Mouse (Mus musculus): ENCODE data around the gene Stag3. TPM values are rescaled to one million over a fixed set of nuclear protein-coding genes. Genes with fewer than 3 reads are reported as not detected.

Stag3 gene
- polyA plus RNA-seq, 1 experiment: 0.19 TPM

- 9% methylated on average over 6 of the region's 6 CpGs for WGBS
- TF ChIP-seq CTCF (IDR thresholded peaks at IDR 0.05; ENCODE audit: insufficient read depth, low read length) (no peak), POLR2A (IDR thresholded peaks at IDR 0.05; ENCODE audit: borderline replicate concordance, extremely low read depth, low read depth, low read length) (no peak)
- Histone ChIP-seq H3K4me1 (ENCODE audit: control insufficient read depth, insufficient read depth, low read length) (peaks cover 12% of the 10 kb centered on the region), H3K4me3 (replicated peaks; ENCODE audit: extremely low read depth, low read depth, low read length) (peak overlapping the region; percentile 61)
- no peak for DNase-seq
Observed at GRCm38 (mm10) chr5:138264207-138264578, 15.8 kb upstream of the Stag3 start.

DNA sequence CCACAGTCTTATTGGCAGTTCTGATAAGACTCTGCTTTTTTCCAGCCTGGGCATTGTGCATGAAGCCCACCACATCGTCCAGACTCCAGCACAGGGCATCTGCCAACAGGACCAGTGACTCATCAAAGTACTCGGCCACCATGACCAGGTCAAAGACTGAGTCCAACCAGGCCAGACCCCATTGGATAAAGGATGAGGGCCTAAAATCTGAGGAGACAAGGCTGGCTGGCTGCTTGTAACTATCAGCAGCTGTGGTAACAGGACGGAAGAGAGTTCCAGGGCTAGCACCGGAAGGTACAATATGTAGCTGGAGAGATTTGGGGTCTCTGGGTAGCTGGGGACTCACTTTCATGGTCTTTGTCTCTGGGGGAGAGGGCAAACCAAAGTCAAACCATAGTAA is 14.3 kb upstream of the Stag3 start:
- WGBS: 96% methylated on average over 4 of the region's 4 CpGs

DNA sequence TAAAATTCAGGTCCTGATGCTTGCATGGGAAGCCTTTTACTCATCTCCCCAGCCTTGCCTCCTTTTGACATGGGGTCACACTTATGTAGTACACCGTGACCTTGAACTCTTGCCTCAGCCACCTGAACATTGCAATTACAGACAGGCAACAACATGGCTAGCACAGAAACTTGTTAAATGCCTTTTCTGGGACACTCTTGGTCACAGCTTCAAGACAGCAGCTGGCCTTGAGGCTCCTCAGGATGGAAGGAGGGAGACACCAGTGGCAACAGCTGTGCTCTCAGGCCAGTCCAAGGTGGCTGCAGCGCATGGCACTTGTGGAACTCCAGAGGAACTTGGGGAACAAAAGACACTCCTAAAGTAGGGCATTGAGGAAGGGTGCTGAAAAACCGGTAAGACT is 12.9 kb upstream of the Stag3 start:
- H3K4me1 ChIP-seq (ENCODE audit: control insufficient read depth, insufficient read depth, low read length): peaks cover 12% of the 10 kb centered on the region
- H3K4me3 ChIP-seq (replicated peaks; ENCODE audit: extremely low read depth, low read depth, low read length): no peak overlapping the region
- DNase-seq: no peak
- no peak for TF ChIP-seq POLR2A (IDR thresholded peaks at IDR 0.05; ENCODE audit: borderline replicate concordance, extremely low read depth, low read depth, low read length)
- no peak for TF ChIP-seq CTCF (IDR thresholded peaks at IDR 0.05; ENCODE audit: insufficient read depth, low read length)
- WGBS: 90% methylated on average over 3 of the region's 3 CpGs

More for the DNA sequence above, 14.3 kb upstream of the Stag3 start:
- peaks cover 12% of the 10 kb centered on the region for H3K4me1 ChIP-seq (ENCODE audit: control insufficient read depth, insufficient read depth, low read length)
- TF ChIP-seq CTCF (IDR thresholded peaks at IDR 0.05; ENCODE audit: insufficient read depth, low read length) (no peak), POLR2A (IDR thresholded peaks at IDR 0.05; ENCODE audit: borderline replicate concordance, extremely low read depth, low read depth, low read length) (no peak)
- DNase-seq: no peak
- H3K4me3 ChIP-seq (replicated peaks; ENCODE audit: extremely low read depth, low read depth, low read length): no peak overlapping the region

DNA sequence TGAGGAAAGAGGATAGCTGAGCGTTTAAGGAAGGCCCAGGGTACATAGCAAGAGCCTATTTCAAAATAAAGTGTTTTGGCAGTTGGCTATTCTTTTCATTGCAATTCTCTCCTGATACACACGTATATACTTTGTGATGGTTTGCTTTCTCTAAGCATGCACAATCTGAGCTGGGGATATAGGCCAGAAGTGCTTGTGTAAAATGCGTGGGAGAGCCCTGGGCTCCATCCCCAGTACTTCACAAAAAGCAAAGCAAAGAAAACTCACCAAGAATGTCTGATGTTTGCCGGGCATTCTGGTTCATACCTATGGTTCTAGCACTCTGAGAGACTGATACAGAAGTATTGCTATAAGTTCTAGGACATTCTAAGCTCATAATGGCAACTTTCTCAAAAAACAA is 11.1 kb upstream of the Stag3 start:
- Histone ChIP-seq H3K4me3 (replicated peaks; ENCODE audit: extremely low read depth, low read depth, low read length) (no peak overlapping the region), H3K4me1 (ENCODE audit: control insufficient read depth, insufficient read depth, low read length) (peaks cover 6% of the 10 kb centered on the region)
- DNase-seq: no peak
- TF ChIP-seq POLR2A (IDR thresholded peaks at IDR 0.05; ENCODE audit: borderline replicate concordance, extremely low read depth, low read depth, low read length) (no peak), CTCF (IDR thresholded peaks at IDR 0.05; ENCODE audit: insufficient read depth, low read length) (no peak)
- 75% methylated on average over 4 of the region's 4 CpGs for WGBS

GRCm38 (mm10) chr5:138271232-138271631 is 8.8 kb upstream of the Stag3 start:
- DNase-seq: no peak
- 34% methylated on average over 3 of the region's 3 CpGs for WGBS
- no peak for TF ChIP-seq CTCF (IDR thresholded peaks at IDR 0.05; ENCODE audit: insufficient read depth, low read length)
- no peak for TF ChIP-seq POLR2A (IDR thresholded peaks at IDR 0.05; ENCODE audit: borderline replicate concordance, extremely low read depth, low read depth, low read length)

DNA sequence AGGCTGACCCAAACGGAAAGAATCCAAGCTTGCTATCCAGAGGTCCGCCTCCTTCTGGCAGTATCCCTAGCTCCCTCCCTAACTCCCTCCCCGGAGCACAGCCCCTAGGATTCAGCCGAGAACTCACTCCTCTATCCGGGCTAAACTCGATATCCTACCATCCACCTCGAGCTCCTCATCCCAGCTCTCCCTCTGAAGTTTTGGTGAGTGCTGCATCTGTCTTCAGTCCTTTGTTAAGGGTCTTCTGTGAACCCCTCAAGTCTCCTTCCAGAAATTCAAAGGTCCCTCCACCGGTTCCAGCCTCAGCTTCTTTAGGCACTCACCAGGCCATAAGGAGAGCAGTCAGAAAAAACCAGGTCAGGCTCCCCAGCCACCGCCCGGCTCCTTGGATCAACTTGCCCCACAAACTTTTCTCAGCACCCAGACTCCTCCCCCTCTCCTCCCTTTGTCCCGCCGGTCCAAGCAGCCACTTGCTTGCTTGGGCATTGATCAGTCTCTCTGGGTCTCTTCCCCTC is 7.6 kb upstream of the Stag3 start, which contains the start of gene Gal3st4:
Gene Gal3st4 (minus strand): TSS at position 432 of the 515 bp plus-strand sequence.
- 10% methylated on average over 12 of the region's 12 CpGs for WGBS
- no peak for DNase-seq
- TF ChIP-seq POLR2A (IDR thresholded peaks at IDR 0.05; ENCODE audit: borderline replicate concordance, extremely low read depth, low read depth, low read length): no peak
- no peak for TF ChIP-seq CTCF (IDR thresholded peaks at IDR 0.05; ENCODE audit: insufficient read depth, low read length)
- Histone ChIP-seq H3K4me1 (ENCODE audit: control insufficient read depth, insufficient read depth, low read length) (no peaks in the 10 kb centered on the region), H3K4me3 (replicated peaks; ENCODE audit: extremely low read depth, low read depth, low read length) (no peak within 1 kb of the TSS)

More at GRCm38 (mm10) chr5:138271232-138271631, 8.8 kb upstream of the Stag3 start:
- Histone ChIP-seq H3K4me3 (replicated peaks; ENCODE audit: extremely low read depth, low read depth, low read length) (no peak overlapping the region), H3K4me1 (ENCODE audit: control insufficient read depth, insufficient read depth, low read length) (no peaks in the 10 kb centered on the region)

- H3K4me3 ChIP-seq (replicated peaks; ENCODE audit: extremely low read depth, low read depth, low read length): no peak overlapping the region
- DNase-seq: no peak
- no peak for TF ChIP-seq CTCF (IDR thresholded peaks at IDR 0.05; ENCODE audit: insufficient read depth, low read length)
- no peak for TF ChIP-seq POLR2A (IDR thresholded peaks at IDR 0.05; ENCODE audit: borderline replicate concordance, extremely low read depth, low read depth, low read length)
- no peaks in the 10 kb centered on the region for H3K4me1 ChIP-seq (ENCODE audit: control insufficient read depth, insufficient read depth, low read length)
- WGBS: 72% methylated on average over 8 of the region's 8 CpGs
Observed at GRCm38 (mm10) chr5:138274186-138274585, 5.9 kb upstream of the Stag3 start.

GRCm38 (mm10) chr5:138275216-138276050 is 4.6 kb upstream of the Stag3 start:
- Histone ChIP-seq H3K4me3 (replicated peaks; ENCODE audit: extremely low read depth, low read depth, low read length) (no peak overlapping the region), H3K4me1 (ENCODE audit: control insufficient read depth, insufficient read depth, low read length) (no peaks in the 10 kb centered on the region)
- 62% methylated on average over 41 of the region's 41 CpGs for WGBS
- DNase-seq: no peak
- no peak for TF ChIP-seq POLR2A (IDR thresholded peaks at IDR 0.05; ENCODE audit: borderline replicate concordance, extremely low read depth, low read depth, low read length)
- no peak for TF ChIP-seq CTCF (IDR thresholded peaks at IDR 0.05; ENCODE audit: insufficient read depth, low read length)

GRCm38 (mm10) chr5:138277994-138278393 is 2.0 kb upstream of the Stag3 start:
- no peak overlapping the region for H3K4me3 ChIP-seq (replicated peaks; ENCODE audit: extremely low read depth, low read depth, low read length)
- no peak for TF ChIP-seq CTCF (IDR thresholded peaks at IDR 0.05; ENCODE audit: insufficient read depth, low read length)
- TF ChIP-seq POLR2A (IDR thresholded peaks at IDR 0.05; ENCODE audit: borderline replicate concordance, extremely low read depth, low read depth, low read length): no peak
- no peak for DNase-seq
- 90% methylated on average over 7 of the region's 7 CpGs for WGBS
- no peaks in the 10 kb centered on the region for H3K4me1 ChIP-seq (ENCODE audit: control insufficient read depth, insufficient read depth, low read length)

DNA sequence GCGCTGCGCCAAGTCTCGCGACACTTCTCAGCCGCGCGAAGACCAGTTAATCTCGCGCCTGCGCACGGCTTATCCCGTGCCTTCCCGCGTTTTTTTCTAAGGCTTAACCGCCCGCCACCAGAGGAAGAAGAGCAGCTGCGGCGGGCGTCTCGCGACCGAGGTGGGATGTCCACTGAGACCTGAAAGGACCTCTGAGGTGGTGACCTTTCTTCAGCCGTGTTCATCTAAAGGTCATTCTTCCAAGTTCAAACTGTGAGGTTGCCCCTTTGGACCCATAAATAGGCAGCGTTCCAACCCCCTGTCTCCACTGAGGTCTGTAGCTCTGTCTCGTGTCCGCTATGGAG is 357 bp downstream of the Stag3 start:
- TF ChIP-seq POLR2A (IDR thresholded peaks at IDR 0.05; ENCODE audit: borderline replicate concordance, extremely low read depth, low read depth, low read length): no peak
- H3K4me1 ChIP-seq (ENCODE audit: control insufficient read depth, insufficient read depth, low read length): no peaks in the 10 kb centered on the region
- H3K4me3 ChIP-seq (replicated peaks; ENCODE audit: extremely low read depth, low read depth, low read length): peak overlapping the region; percentile 12
- WGBS: 24% methylated on average over 26 of the region's 26 CpGs
- no peak for DNase-seq
